Mouse (Mus musculus) kidney, adult 10 weeks (tissue): Measurements from ENCODE around the gene Cts3. TPM values are rescaled to one million over a fixed set of nuclear protein-coding genes. Genes with fewer than 3 reads are reported as not detected.

Source experiments
- polyA plus RNA-seq: library from polyadenylated mRNA; stranded (reverse); fragments of 350-450 nt; fragmentation: Illumina TruSeq; extraction: RNeasy Lipid Tissue Mini Kit (QIAGEN cat#74804); gene quantifications from one replicate; pipeline ENCODE4 v1.2.3, GENCODE M21; 2014; ENCODE audit warnings: low read depth, low replicate concordance

The Cts3 gene
- polyA plus RNA-seq, result not detected

DNA sequence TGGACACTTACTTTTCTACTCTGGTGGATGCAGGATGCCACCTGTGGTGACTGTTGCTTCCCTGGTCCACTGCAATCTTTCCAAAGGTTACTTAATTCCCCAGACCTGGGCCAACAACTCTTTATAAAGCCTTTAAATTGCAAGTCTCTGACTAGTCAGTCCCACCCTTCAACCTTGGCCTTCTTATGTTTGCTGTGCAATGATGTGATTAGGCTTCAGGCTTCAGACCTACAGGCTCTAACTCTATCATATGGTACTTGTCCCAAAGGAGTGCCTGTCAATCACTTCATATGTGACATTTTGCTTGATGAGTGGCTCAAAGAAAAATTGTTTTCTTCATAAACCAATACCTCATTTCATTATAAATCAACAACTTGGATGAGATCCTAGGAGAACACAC, at the start of gene Cts3:
Gene Cts3 (minus strand): TSS at position 101 of the 400 bp plus-strand sequence.

GRCm38 (mm10) chr13:61568074-61568473, 1.9 kb downstream of the Cts3 start, which contains the start of gene Gm49352:
Gene Gm49352, minus strand, starts transcription at chr13:61568174.

GRCm38 (mm10) chr13:61541631-61542030, 28.3 kb downstream of the Cts3 start, which contains the start of gene Ctsm:
Gene Ctsm, minus strand, starts transcription at chr13:61541839.

Other genes with a start within 250 kb of the Cts3 start
- not detected for gene Cts7, start 211.9 kb downstream of the Cts3 start, polyA plus RNA-seq
- not detected for gene Ctsm, start 28.3 kb downstream of the Cts3 start, polyA plus RNA-seq
- gene Gm49352, start 2.0 kb downstream of the Cts3 start, polyA plus RNA-seq, result not detected